Mouse (Mus musculus): ENCODE data around the gene Wee1. TPM values are rescaled to one million over a fixed set of nuclear protein-coding genes. Genes with fewer than 3 reads are reported as not detected.
"Not testable (repeated sequence)": the region's sequence is repeated elsewhere in the genome, so short reads cannot be mapped to it uniquely, and the experiment has no call there.

The Wee1 gene
- polyA plus RNA-seq, 1 experiment from 2014 or later: 9.9 TPM

DNA sequence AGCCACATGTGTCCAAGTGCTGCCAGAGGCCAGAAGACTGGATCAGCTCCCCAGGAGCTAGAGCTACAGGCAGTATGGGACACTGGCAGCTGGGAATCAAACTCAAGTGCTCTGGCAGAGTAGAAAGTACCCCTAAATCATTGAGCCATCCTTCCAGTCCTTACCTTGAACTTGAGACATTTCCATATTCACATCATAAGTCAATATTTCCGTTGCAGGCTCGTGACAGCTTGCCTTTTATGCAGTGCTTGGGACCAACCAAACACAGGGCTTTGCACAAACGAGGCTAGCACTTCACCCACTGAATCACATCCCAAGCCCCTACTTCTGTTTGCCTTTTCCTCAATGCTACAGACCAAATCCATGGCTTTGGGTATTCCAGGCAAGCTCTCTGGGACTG lies 36.2 kb downstream of the Wee1 start:
- H3K9me3 ChIP-seq (ENCODE audit: control insufficient read depth): no peaks in the 10 kb centered on the region
- 62% methylated on average over 3 of the region's 3 CpGs for WGBS
- no peak overlapping the region for H3K4me2 ChIP-seq (replicated peaks; ENCODE audit: low read depth)
- H3K27me3 ChIP-seq (replicated peaks; ENCODE audit: control insufficient read depth, insufficient read depth, low read length): no peaks in the 10 kb centered on the region
- H3K36me3 ChIP-seq (ENCODE audit: control insufficient read depth, insufficient read depth): no peaks in the 10 kb centered on the region
- H3K4me1 ChIP-seq (replicated peaks; ENCODE audit: control insufficient read depth, insufficient read depth, low read length): no peaks in the 10 kb centered on the region
- ATAC-seq: no peak
- no peak overlapping the region for H3K27ac ChIP-seq (ENCODE audit: low read depth, low read length)
- no peak overlapping the region for H3K4me3 ChIP-seq (ENCODE audit: low read depth, low read length)
- H3K9ac ChIP-seq (ENCODE audit: low read depth, low read length): no peak overlapping the region
- no peak for TF ChIP-seq CTCF (IDR thresholded peaks at IDR 0.05; ENCODE audit: low read depth)

DNA sequence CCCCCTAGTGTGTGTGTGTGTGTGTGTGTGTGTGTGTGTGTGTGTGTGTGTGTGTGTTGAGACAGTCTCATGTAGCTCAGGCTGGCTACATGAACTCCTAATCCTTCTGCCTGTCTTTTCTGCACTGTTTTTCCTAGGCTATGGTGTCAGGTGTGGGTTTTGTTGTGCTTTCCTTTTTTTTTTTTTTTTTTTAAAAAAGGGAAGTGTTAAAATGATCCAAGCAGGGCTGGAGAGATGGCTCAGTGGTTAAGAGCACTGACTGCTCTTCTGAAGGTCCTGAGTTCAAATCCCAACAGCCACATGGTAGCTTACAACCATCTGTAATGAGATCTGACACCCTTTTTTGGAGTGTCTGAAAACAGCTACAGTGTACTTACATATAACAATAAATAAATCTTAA lies 38.3 kb downstream of the Wee1 start:
- not testable (repeated sequence) for H3K9ac ChIP-seq (ENCODE audit: low read depth, low read length)

DNA sequence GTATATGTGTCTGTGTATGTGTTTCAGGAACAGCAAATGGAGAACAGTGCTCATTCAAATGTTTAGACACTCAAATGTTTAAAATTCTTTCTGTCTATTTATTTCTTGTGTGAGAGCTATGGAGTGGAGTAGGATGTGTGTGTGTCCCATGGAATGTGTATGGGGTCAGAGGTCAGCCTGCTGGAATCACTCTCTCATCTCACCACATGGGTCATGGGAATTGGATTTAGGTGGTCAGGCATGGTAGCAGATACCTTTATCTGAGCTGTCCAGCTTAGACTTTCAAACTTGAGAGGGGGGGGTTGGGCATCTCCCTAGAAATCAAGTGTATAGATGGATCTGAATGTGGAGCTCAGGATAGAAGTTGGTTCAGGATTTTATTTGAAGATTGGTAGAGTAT lies 38.8 kb downstream of the Wee1 start:
- Histone ChIP-seq H3K9me3 (ENCODE audit: control insufficient read depth) (no peaks in the 10 kb centered on the region), H3K36me3 (ENCODE audit: control insufficient read depth, insufficient read depth) (no peaks in the 10 kb centered on the region), H3K4me1 (replicated peaks; ENCODE audit: control insufficient read depth, insufficient read depth, low read length) (no peaks in the 10 kb centered on the region), H3K4me2 (replicated peaks; ENCODE audit: low read depth) (no peak overlapping the region), H3K4me3 (ENCODE audit: low read depth, low read length) (no peak overlapping the region), H3K27ac (ENCODE audit: low read depth, low read length) (no peak overlapping the region), H3K9ac (ENCODE audit: low read depth, low read length) (no peak overlapping the region), H3K27me3 (replicated peaks; ENCODE audit: control insufficient read depth, insufficient read depth, low read length) (no peaks in the 10 kb centered on the region)
- no peak for ATAC-seq
- TF ChIP-seq CTCF (IDR thresholded peaks at IDR 0.05; ENCODE audit: low read depth): no peak

More for the DNA sequence above, 38.3 kb downstream of the Wee1 start:
- H3K27me3 ChIP-seq (replicated peaks; ENCODE audit: control insufficient read depth, insufficient read depth, low read length); H3K27ac ChIP-seq (ENCODE audit: low read depth, low read length); H3K4me2 ChIP-seq (replicated peaks; ENCODE audit: low read depth); ATAC-seq; H3K4me1 ChIP-seq (replicated peaks; ENCODE audit: control insufficient read depth, insufficient read depth, low read length); H3K36me3 ChIP-seq (ENCODE audit: control insufficient read depth, insufficient read depth); H3K9me3 ChIP-seq (ENCODE audit: control insufficient read depth); H3K4me3 ChIP-seq (ENCODE audit: low read depth, low read length): not testable (repeated sequence)

DNA sequence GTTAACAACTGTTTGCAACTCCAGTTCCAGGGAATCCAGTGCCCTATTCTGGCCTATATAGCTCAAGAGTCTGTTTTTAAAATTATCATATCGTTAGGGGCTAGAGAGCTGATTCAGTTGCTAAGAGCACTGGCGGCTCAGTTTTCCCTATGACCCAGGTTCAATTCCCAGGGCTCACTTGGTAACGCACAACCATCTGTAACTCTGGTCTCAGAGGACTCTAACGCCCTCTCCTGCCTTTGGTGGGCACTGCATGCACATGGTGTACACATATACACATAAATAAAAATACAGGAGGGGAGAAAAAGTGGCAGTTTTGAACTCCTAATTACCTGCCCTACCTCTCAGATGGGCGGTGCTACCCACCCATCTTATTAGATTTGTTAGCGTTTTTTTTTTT lies 41.2 kb downstream of the Wee1 start:
- peak; percentile 26; the same call in 1 of the 2 replicates for TF ChIP-seq CTCF (IDR thresholded peaks at IDR 0.05; ENCODE audit: low read depth)
- no peaks in the 10 kb centered on the region for H3K36me3 ChIP-seq (ENCODE audit: control insufficient read depth, insufficient read depth)
- no peaks in the 10 kb centered on the region for H3K4me1 ChIP-seq (replicated peaks; ENCODE audit: control insufficient read depth, insufficient read depth, low read length)
- no peak for ATAC-seq
- H3K4me3 ChIP-seq (ENCODE audit: low read depth, low read length): no peak overlapping the region
- no peaks in the 10 kb centered on the region for H3K9me3 ChIP-seq (ENCODE audit: control insufficient read depth)
- H3K27me3 ChIP-seq (replicated peaks; ENCODE audit: control insufficient read depth, insufficient read depth, low read length): no peaks in the 10 kb centered on the region
- H3K27ac ChIP-seq (ENCODE audit: low read depth, low read length): no peak overlapping the region
- no peak overlapping the region for H3K4me2 ChIP-seq (replicated peaks; ENCODE audit: low read depth)
- 91% methylated on average over 6 of the region's 6 CpGs for WGBS
- H3K9ac ChIP-seq (ENCODE audit: low read depth, low read length): no peak overlapping the region

DNA sequence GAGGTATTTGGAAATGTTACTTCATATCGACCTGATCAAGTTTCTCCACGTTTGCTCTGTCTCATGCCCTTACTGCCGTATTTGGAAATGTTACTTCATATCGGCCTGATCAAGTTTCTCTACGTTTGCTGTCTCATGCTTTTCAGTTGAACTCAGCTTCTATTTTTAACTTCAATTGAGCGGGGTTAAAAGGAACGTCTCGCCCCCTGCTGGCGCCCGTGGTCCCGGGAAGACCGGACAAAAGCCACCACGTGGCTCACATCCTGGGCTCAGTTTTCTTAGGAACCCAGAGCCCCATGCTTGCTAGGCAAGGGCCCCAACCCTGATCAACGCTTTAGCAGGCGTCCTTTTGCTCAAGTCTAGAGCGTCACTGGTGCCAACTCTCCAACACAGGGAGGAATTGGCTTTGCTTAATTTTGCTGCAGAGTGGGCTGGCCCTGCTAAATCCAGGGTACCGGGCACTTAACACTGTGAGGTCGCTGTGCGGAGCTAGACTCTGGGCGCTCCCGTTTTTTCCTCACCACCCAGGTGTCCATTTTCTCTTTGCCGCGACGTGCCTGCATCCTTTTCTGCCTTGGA lies 42.3 kb downstream of the Wee1 start:
- no peaks in the 10 kb centered on the region for H3K27me3 ChIP-seq (replicated peaks; ENCODE audit: control insufficient read depth, insufficient read depth, low read length)
- peak overlapping the region; percentile 80 for H3K4me2 ChIP-seq (replicated peaks; ENCODE audit: low read depth)
- H3K4me3 ChIP-seq (ENCODE audit: low read depth, low read length): peak overlapping the region; percentile 54
- WGBS: under 1% methylated on average over 24 of the region's 24 CpGs
- H3K9me3 ChIP-seq (ENCODE audit: control insufficient read depth): no peaks in the 10 kb centered on the region
- no peaks in the 10 kb centered on the region for H3K36me3 ChIP-seq (ENCODE audit: control insufficient read depth, insufficient read depth)
- no peaks in the 10 kb centered on the region for H3K4me1 ChIP-seq (replicated peaks; ENCODE audit: control insufficient read depth, insufficient read depth, low read length)
- peak; percentile 80 for ATAC-seq
- TF ChIP-seq CTCF (IDR thresholded peaks at IDR 0.05; ENCODE audit: low read depth): peak; percentile 88
- peak overlapping the region; percentile 75 for H3K27ac ChIP-seq (ENCODE audit: low read depth, low read length)
- H3K9ac ChIP-seq (ENCODE audit: low read depth, low read length): peak overlapping the region; percentile 63

DNA sequence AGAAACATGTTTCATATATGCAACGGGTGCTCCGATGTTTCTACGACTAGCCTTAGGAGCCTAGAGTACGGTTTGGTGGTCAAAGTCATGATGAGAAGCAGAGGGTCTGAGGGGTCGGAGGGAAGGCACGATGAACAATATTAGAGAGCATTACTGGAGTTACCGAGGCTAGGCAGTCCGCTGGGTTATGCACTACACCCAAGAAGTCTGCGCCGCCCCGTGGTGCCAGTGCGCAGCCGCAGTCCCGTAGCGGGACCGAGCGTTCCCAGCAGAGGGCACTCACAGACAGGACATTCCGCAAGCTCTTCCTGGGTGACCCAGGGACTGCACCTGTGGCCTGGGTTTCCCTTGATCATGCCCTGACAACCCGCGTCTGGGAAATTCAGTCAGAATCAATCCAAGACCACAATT lies 42.9 kb downstream of the Wee1 start:
- no peaks in the 10 kb centered on the region for H3K36me3 ChIP-seq (ENCODE audit: control insufficient read depth, insufficient read depth)
- peak; percentile 99 for TF ChIP-seq CTCF (IDR thresholded peaks at IDR 0.05; ENCODE audit: low read depth)
- H3K4me1 ChIP-seq (replicated peaks; ENCODE audit: control insufficient read depth, insufficient read depth, low read length): no peaks in the 10 kb centered on the region
- no peaks in the 10 kb centered on the region for H3K9me3 ChIP-seq (ENCODE audit: control insufficient read depth)
- peak overlapping the region; percentile 54 for H3K4me3 ChIP-seq (ENCODE audit: low read depth, low read length)
- peak; percentile 92 for ATAC-seq
- WGBS: under 1% methylated on average over 20 of the region's 20 CpGs
- H3K27me3 ChIP-seq (replicated peaks; ENCODE audit: control insufficient read depth, insufficient read depth, low read length): no peaks in the 10 kb centered on the region
- peak overlapping the region; percentile 80 for H3K4me2 ChIP-seq (replicated peaks; ENCODE audit: low read depth)
- H3K9ac ChIP-seq (ENCODE audit: low read depth, low read length): peak overlapping the region; percentile 63
- H3K27ac ChIP-seq (ENCODE audit: low read depth, low read length): peak overlapping the region; percentile 75

DNA sequence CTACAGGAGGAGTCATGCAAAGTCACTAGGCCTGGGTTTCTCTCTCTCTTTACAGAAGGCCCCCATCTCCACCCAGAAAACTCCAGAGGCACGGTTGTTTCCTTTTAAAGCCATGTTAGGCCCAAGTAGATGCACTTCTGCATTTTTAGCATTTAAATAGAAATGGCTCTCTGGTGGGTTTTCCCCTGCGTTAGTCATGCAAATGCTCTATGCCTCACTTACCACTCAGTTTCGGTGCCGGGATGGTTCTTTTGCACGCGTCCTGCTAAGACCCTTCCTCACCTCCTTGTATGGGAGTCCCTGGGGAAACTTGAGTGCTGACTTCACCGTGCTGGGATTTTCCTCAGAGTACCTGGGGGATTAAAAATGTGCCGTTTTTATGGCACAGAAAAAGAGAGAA lies 44.4 kb downstream of the Wee1 start:
- Histone ChIP-seq H3K27me3 (replicated peaks; ENCODE audit: control insufficient read depth, insufficient read depth, low read length) (no peaks in the 10 kb centered on the region), H3K9ac (ENCODE audit: low read depth, low read length) (no peak overlapping the region), H3K4me2 (replicated peaks; ENCODE audit: low read depth) (no peak overlapping the region), H3K4me1 (replicated peaks; ENCODE audit: control insufficient read depth, insufficient read depth, low read length) (no peaks in the 10 kb centered on the region), H3K27ac (ENCODE audit: low read depth, low read length) (no peak overlapping the region), H3K9me3 (ENCODE audit: control insufficient read depth) (no peaks in the 10 kb centered on the region), H3K36me3 (ENCODE audit: control insufficient read depth, insufficient read depth) (no peaks in the 10 kb centered on the region), H3K4me3 (ENCODE audit: low read depth, low read length) (no peak overlapping the region)
- ATAC-seq: no peak
- WGBS: 75% methylated on average over 8 of the region's 8 CpGs
- no peak for TF ChIP-seq CTCF (IDR thresholded peaks at IDR 0.05; ENCODE audit: low read depth)
